Mouse (Mus musculus) megakaryocyte-erythroid progenitor cell, adult 5-6 weeks (primary cell): Measurements from ENCODE around the gene Slc6a5. TPM values are rescaled to one million over a fixed set of nuclear protein-coding genes. Genes with fewer than 3 reads are reported as not detected.
"Not testable (repeated sequence)": the region's sequence is repeated elsewhere in the genome, so short reads cannot be mapped to it uniquely, and the experiment has no call there.

ENCODE experiments used
- ATAC-seq: replicated peaks from 2 replicates; pipeline ENCODE4 v1.8.0; 2016; ENCODE audit warnings: mild to moderate bottlenecking, inconsistent platforms; ENCODE audit not compliant: severe bottlenecking, poor library complexity, low FRiP score, low TSS enrichment
- total RNA-seq, 2 experiments: library from RNA; stranded (forward) in 1 of 2; stranded (reverse) in 1 of 2; fragments of 200-1000, 215-1000 nt in 1 of 2; fragments of >200 nt in 1 of 2; fragmentation: Nextera tagmentation in 1 of 2; gene quantifications; 2 replicates each; pipeline ENCODE4 v1.2.3; 2014 to 2017

Gene Slc6a5
- total RNA-seq, 2 experiments from 2014 or later, result not detected

DNA sequence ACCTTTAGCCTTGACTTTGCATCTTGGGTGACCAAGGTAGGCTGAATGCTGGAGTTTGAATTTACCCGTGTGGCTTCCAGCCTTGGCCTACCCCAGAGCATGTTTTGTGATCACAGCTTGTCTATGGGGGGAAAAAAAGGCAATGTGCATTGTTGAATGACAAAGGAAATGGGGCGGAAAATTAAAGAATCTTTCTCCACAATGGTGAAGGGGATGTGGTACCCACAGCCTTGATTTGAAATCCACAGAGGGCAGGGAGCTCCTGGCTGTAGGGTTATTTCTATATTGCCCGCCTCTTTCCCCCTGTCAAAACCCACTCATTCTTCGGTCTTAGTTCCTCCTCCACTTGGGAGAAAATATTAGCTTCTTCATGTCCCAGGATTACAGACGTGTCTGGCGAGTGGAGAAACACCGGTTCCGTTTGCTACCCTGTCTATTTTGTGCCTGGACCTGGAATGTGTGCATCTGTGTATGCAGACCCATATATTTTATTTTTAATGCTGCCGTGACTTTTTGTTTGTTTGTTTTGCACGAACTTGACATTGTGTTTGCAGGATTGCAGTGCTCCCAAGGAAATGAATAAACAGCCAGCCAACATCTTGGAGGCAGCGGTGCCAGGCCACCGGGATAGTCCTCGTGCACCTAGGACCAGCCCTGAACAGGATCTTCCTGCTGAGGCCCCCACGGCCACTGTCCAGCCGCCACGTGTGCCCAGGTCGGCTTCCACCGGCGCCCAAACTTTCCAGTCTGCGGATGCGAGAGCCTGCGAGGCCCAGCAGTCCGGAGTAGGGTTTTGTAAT, 1.4 kb downstream of the Slc6a5 start:
- no peak for ATAC-seq

DNA sequence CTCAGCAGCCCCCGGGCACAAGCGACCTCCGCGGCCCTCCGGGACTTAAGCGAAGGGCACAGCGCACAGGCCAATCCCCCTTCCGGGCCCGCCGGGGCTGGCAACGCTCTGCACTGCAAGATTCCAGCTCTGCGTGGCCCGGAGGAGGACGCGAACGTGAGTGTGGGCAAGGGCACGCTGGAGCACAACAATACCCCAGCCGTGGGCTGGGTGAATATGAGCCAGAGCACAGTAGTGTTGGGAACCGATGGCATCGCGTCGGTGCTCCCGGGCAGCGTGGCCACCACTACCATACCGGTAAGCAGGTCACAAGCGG, 2.0 kb downstream of the Slc6a5 start:
- no peak for ATAC-seq

DNA sequence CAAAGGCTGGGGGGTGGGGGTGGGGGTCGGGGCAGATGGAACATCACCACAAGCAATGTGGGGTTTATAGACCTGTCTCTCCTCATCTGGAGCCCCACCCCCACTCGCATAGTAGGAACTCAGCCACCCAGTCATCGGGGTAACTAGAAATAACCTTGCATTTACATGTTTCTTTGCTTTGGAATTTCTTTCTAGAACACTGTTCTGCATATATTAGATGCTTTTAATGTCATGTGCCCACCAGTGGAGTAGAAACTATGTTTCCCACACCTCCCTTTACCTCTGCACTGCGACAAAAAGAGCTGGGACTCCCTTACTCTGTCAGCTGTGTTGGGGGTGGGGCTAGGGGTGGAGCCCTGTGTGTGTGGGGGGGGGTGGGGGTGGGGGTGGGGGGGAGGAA, 3.2 kb downstream of the Slc6a5 start:
- ATAC-seq, result no peak

DNA sequence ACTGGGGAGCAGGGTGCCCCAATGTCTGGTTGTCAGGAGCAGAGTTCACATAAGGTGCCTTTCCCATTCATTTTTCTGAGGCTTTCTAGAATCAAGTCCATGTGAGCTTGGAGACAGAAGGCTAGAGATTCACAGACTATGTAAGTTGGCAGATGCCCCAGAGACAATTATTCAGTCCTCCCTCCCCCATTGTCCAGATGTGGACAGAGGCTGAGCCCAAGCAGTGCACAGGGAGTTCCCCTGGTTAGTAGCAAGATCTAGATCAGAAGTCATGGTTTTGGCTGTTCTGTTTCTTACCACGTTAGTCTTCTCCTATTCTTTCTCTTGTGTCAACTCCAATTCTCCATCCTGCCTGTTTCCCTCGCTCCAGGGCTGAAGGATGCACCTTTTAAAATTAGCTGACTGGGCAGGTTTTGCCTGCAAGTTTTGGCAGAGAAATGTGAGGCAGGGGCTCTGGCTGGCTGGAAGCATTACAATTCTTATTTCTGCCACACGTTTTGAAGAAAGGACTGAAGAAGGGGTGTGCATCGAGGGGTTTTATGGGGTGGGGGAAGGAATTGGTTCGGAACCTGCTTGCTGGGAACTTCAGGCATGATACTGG, 3.9 kb downstream of the Slc6a5 start:
- ATAC-seq, result no peak

DNA sequence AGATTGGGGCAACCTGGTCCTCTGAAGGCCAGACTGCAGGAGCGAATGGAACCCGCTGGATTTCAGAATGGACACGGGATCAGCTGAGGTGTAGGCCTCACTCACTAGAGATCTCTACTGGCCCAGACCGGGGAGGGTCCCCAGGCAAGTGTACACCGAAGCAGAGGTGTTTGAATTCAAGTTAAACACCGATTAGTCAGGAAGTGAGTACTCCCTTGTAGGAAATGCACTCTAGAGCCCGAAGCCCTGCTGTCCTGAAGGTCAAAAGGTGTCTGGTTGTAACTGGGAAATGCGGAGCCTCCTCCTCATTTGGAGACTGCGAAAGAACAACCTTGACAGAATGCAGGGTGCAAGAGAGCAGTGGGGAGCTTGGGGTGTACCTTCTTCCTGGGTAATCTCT, 5.0 kb downstream of the Slc6a5 start:
- no peak for ATAC-seq

DNA sequence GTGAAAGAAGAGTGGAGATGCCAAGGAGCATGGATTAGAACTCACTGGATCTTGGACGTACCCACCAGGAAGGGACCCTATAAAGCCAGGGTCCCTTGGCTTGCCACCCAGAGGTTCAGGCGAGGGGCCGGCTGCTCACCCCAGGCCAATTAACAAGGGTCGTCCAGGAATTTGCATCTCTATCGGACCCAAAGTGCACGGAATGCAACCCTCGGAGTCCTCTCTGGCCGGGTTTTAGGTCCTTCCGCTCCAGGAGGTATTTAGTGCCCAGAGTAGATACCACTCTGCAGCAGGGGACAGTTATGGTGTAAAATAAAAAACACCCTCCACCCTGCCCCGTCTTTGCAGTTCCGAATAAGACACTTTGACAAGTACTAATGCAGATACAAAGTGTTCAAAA, 5.5 kb downstream of the Slc6a5 start:
- no peak for ATAC-seq

DNA sequence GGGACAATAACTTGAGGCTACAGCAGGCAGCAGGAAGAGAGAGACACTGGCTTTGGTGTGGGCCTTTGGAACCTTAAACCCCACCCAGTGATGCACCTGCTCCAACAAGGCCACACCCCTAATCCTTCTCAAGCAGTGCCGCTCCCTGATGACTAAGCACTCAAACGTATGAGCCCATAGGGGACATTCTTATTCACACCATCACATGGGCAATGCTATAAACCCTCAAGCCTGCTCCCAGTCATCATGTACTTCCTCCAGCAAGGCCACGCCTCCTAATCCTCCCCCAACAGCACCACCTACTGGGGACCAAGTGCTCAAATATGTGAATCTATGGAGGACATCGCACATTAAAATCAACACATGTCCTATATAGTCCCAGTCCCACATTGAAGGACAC, 9.5 kb downstream of the Slc6a5 start:
- no peak for ATAC-seq

DNA sequence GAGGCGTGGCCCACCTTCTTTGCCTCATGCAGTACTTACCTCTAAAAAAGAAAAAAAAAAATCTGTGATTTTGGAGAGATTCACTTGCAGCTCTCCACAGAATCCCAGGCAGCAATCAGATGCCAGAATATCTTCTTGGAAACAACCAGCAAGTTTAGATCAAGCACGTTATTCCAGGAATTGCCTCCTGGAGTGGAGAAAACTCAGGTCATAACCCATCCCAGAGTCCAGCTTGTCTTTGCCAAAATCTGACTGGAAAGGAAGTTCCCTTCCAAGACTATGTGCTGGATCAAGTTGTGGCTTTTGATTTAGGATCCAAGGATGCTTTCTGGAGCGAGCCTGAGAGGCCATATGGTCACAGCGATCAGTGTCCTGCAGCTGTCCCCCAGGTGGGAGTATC, 10.8 kb downstream of the Slc6a5 start:
- ATAC-seq, result no peak

DNA sequence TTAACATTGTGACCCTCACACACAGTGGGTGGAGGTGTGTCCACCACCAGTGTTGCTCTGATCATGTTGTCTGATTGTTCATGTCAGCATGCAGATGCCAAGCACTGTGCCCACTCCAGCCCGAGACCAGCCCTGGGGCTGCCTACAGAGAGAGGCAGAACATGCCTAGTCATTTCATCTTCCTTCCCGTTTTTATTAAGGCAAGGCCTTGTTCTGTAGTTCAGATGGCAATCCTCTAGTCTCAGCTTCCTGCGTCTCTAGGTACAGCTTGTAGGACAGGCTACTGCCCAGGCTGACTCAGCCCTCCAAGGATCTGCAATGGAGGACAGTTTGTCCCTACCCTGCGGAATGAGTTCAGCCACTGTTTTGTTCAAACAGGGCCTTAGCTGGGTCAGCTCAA, 13.0 kb downstream of the Slc6a5 start:
- ATAC-seq, result peak; percentile 51; the same call in 1 of the 2 replicates

DNA sequence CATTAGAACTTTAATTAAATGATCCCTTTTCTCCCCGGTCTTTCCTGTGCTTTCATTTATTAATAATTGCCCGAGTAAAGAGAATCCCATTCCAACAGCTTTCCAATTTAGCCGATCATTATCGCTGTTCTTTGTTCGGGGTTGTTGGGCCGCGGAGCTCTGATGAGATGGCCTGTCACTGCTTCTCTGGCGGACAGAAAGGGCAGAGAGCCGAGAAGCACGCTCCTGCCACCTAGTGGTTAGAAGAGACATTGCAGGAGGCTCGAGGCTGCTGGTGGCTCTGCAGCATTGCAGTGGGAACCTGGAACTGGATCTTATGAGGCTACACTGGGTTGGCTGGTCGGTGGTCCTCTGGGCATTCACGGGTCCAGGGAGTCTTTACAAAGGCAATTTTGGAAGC, 13.4 kb downstream of the Slc6a5 start:
- peak; percentile 95 for ATAC-seq

DNA sequence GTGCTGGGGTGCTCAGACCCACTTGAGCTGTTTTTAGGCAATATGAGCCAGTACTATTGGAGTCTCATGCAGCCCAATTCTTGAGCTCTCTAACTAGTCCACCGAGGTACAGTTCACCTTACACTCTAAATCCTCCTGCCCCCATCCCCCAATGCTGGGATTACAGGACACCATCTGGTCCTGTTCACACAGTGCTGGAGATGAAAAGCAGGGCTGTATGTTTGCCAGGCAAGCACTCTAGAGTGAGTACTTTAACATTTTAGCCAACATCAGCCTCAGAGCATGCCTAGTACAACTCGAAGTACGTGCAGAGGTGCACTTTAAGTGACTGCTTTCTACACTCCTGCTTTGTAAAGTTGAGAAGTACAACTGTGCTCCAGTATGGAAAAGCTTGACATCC, 18.6 kb downstream of the Slc6a5 start:
- ATAC-seq, result no peak

DNA sequence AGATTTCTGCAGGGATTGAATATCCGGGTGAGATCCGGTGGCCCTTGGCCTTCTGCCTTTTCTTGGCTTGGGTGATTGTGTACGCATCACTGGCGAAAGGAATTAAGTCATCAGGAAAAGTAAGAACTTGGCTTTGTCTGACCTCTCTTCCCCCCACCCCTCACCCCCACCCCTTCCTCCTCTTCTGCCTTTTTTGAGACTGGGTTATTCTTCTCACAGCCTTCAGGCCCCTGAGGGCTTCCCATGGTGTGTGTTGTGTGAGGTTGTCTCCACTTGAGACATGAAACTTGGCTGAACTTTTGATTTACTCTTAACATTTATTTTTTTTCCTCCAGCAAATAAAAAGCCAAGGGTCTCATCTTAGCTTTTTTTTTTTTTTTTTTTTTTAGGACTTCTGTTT, 20.1 kb downstream of the Slc6a5 start:
- ATAC-seq, result no peak

DNA sequence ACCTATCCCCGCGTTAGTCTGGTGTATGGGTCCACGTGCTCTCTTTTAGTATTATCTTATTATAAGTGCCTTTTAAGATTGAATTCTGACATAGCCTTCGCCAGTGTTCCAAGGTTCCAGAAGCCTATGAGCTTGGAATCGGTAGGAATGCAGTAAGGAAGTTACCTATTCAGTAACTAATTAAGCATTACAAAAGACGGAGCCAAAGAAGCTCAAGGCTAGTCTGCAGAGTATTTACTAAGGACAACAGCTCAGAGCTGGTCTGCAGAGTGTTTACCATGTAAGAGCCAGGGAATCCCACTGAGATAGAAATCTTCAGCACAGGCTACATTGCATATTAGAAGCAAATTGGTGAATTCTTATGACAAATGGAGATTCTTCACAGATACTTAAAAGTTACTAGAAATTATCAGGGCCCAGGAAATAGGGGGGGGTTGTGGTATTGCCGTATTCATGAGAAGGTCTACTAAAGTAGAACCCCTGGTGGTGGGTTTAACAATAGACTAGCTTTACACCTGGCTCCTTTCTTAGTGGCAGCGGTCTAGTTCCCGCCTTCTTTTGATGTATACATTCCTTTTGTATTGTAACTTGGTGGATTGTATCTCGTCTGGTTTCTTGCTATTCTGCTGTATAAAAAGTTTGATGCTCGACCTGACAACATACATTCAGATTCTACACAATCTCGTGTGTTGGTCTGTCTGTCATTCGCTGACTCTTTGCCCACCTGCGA, 23.6 kb downstream of the Slc6a5 start:
- not testable (repeated sequence) for ATAC-seq

DNA sequence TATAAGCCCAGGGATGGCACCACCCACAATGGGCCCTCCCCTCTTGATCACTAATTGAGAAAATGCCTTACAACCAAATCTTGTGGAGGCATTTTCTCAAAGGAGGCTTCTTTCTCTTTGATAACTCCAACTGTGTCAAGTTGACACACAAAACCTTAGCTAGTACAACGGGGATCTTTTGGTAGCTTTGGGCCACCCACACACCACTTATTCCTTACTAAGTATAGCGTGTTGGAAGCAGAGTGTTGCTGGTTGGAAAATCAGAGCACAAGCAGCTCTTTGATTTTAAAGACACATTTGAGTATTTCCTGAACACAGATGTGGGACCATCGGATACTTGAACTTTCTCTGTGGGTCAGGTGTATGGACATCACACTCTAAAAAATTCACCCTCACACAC, 26.9 kb downstream of the Slc6a5 start:
- ATAC-seq, result no peak

DNA sequence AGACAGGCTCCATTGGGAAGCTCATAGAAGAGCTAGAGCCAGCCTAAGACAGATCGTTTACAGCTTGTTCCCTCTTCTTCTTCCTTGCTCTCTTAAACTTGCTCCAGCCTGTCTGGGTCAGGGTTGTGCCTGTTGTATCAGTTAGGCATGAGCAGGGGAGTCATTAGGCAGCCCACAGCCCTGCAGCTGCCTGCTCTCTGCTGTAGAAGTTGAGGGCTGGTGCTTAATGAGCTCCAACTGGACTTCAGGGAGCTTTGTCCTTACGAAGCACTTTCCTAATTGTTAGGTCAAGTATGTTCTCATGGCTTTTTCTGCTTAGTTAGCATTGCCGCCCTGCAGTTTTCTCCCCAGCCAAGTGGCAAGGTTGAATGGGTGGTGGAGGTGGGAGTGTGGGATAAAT, 32.1 kb downstream of the Slc6a5 start:
- ATAC-seq, result no peak

DNA sequence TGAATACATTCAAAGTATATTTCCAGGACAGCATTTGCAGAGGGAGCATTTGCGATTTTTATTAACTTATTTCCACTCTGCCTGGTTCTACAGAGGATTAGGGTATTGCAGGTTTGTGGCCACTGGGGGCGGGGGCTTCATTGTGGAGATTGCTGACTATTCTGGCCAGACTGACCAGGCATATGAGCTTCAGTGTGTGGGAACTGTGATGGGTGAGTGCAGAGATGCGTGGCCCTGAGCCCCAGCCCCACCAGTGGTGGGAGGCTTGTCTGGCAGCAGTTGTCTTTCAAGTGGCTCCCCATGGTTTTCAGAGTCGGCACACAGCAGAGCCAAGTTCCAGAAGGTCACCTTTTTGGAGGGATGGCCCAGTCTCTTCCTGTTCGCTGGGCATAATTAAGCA, 32.5 kb downstream of the Slc6a5 start:
- ATAC-seq, result no peak

DNA sequence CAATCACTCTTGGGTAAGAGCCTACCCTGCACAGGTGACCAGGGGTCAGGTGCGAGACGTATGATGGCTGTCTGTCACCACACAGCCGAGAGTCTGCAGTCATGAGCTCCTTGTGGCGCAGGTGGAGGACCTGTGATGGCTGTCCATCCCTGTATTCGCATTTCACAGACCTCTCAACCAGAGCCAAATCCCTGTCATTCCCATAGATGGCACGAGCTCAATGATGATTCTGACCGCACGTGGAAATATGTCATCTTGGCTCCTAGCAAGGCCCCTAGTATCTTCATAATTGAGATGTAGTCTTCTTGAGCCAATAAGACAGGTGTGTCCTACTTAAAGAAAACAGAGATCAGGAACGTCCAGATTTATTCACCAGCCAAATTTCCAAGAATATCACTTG, 36.7 kb downstream of the Slc6a5 start:
- no peak for ATAC-seq

DNA sequence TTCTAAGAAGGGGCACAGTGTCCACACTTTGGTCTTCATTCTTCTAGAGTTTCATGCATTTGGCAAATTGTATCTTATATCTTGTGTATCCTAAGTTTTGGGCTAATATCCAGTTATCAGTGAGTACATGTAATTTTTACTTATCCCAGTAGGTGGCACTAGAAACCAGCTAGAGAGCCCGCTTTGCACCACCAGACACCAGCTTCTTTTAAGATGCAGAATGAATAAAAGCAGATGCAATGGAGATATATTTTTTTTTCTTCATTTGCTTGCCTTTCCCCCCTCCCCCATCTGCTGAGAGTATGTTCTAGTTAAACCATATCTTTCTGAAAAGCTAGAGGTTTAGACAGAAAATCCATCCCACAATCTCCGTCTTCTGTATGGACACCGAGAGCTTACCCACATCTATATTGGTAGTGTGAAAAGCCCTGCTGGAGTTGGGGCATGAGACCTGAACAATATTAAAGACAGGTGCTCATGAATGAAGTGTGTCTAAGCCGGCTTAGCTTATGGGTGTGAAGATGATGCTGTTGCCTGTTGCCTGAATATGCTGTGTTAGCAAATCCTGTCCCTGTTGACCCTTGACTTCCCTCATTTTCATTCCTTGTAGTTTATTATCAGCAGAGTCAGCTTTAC, 43.7 kb downstream of the Slc6a5 start:
- no peak for ATAC-seq

DNA sequence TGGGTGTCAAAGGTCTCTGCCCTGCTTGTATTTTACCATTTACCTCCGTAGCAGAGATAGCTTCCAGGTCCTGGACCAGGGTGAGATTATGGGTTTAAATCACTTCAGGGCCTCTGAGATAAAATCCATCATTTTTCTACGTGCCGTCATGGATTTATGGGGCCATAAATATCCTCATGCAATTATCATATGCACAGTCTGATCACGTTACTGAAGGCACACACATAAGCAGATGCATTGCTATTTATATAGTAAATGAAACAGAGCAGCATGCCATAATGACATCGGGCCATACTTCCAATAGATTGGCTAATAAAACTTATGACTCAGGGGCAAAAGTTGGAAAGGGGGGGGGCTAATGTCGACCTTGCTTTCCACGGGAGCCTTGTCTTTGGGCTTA, 44.9 kb downstream of the Slc6a5 start:
- no peak for ATAC-seq

DNA sequence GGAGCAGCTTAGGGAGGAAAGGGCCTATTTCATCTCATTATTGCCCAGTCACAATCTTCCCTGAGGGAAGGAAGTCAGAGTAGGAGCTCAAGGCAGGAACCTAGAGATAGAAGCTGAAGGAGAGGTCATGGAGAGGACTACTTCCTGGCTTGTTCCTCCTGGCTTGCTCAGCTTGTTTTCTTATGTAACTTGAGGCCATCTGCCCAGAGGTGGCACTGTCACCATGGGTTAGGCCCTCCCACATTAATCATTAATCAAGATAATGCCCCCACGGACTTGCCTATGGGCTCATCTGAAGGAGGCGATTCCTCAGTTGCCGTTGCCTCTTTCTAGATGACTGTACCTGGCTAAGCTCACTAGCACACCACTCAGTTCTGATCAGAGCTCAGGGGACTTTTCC, 47.2 kb downstream of the Slc6a5 start:
- no peak for ATAC-seq
